Mouse (Mus musculus) retina, embryonic 14.5 days (tissue): ENCODE measurements around the gene Nfya.

Experiments used
- DNase-seq: peaks from one replicate; pipeline ENCODE4 v3.0.0-alpha.2; 2015; ENCODE audit warnings: low spot score

The Nfya gene

DNA sequence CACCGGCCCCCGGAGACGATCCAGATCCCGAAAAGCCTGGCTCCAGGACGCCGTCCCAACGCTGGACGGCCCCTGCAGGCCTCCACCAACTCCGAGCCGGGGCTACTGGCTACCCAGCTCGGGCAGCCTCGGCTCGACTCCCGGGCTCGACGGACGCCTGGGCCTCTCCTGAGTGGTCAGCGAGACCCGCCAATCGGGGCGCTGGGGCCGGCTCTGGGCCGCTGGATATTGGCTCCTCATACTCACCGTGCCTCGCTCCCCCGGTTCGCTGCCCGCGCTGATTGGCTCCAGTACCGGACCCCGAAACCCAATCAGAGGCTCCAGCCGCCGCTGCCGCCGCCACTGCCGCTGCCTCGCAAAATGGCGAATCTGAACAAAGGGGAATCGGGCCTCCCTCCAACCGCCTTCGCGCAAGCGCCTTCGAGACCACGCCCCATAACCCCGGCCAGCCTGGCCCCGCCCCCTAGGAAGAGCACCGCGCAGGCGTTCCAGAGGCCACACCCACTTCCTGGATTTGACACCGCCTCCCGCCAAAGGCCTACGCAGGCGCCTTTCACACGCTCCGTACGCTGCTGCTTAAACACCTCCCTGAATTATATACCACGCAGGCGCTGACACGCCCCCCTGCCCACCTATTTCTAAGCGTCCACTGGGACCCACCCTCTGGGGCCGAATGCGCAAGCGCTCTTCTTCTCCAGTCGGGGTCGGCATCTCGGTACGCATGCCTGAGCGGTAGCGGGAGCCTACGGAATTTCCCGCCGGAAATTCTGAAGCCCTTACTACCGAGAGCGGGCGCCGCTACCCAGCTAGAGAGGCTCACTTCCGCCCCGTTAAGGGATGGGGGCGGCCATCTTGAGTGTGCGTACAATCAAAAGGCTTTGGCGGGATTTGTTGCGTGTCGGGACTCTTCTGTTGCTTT is at the start of gene Nfya, which contains the start of gene Oard1:
Gene Nfya, minus strand, starts transcription at position 527 of the 919 bp plus-strand sequence.
Gene Oard1, plus strand, starts transcription at position 635 of the 919 bp plus-strand sequence.
- peak; percentile 100 for DNase-seq

DNA sequence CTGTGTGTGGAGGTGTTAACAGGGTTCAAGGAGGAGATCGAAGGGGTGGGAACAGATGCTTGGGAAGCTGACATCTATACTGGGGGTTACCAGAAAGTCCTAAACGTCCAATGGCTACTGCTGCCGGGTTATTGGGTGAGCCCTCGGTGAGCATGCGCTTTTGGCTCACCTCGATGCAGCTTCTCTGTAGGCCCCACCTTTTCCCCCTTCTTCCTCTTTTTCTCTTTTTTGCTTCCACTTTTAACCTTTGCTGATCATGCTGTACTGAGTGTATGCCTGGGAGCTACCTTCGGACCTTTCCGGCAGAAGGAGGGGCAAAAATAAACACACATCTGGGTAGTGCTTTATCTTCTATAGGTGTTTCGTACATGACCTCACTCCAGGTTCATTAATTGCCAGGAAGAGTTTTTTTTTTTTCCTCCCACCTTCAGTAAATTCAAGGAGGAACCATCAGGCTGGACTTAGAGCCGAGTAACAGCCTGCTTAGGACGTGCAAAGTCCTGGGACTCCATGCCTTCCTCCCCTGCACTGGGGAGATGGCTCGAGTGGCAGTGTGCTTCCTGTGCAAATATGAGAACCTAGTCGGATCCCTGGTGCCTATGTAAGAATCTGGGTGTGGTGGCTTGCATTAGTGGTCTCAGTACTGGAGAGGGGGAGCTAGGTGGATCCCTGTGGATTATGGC is 48.4 kb upstream of the Nfya start:
- no peak for DNase-seq

DNA sequence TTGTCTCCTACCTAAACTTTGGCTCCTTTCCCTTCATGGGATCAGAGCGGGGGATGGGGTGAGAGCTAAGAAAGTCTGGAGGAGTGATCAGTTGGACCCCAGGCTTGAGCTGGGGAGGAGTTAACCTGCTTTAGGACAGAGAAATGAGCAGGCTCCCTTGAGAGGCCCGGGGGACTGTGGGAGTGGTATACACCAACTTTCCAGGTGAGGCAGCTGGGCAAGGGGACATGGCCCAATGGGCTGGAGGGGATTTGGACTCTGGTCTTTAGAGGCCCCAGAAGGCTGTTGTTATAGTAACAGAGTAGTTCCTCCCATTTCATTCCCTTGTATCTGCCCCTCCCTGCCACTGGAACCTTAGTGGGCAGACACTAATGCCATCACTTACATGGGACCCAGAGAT is 46.2 kb upstream of the Nfya start:
- no peak for DNase-seq

DNA sequence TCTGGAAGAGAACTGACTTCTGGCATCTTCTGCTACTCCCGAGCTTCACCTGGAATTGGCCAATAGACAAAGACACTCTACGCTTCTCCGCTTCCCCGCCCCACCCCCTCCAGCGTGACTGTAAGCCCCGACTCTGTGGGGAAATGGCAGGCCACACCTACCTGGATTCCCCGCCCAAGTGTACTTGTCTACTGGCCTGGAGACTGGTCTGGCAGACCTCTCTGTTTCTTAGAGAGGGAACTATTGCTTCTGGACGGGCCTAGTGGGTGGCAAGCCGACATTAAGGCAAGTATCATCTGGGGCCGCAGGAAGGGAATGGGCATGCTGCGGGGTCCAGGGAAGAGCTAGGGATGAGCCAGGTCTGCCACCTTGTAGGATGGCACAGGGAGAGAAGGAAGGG is 45.0 kb upstream of the Nfya start, which contains the start of gene Unc5cl:
Gene Unc5cl, plus strand, starts transcription at position 214 of the 400 bp plus-strand sequence.
- DNase-seq, result no peak

DNA sequence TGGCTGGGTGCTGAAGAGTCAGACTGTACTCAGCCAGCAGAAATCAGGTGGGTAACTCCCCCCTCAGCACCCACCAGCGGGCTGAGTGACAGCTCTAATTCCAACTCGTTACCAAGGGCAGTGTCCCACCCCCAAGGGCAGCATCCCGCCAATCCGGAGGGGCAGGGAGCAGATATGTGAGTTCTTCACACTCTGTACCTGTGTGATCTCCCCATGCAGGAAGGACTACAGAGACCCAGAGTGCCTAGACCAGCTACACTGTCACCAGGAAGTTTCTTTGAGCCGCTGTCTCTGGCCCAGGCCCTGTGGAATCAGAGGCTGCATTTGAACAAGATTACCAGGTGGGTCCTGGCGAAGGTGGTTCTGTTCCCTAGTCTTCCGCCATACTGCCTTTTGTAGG is 44.5 kb upstream of the Nfya start:
- DNase-seq, result no peak

DNA sequence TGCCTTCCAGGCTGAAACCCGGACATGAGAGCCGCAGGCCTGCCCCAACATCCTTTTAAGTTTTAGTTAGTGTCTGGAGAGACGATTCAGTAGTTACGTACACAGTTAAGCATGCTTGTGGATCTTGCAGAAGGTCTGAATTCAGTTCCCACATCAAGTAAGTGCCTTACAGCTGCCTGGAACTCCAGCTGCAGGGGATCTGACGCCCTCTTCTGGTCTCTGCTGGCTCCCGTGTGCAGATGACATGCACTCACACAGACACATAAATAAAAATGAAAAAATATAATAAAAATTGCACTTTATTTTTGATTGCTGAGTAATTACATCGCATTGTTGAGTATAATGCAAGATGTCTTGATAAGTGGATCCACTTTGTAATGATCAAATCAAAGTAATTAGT is 43.8 kb upstream of the Nfya start:
- DNase-seq, result no peak

DNA sequence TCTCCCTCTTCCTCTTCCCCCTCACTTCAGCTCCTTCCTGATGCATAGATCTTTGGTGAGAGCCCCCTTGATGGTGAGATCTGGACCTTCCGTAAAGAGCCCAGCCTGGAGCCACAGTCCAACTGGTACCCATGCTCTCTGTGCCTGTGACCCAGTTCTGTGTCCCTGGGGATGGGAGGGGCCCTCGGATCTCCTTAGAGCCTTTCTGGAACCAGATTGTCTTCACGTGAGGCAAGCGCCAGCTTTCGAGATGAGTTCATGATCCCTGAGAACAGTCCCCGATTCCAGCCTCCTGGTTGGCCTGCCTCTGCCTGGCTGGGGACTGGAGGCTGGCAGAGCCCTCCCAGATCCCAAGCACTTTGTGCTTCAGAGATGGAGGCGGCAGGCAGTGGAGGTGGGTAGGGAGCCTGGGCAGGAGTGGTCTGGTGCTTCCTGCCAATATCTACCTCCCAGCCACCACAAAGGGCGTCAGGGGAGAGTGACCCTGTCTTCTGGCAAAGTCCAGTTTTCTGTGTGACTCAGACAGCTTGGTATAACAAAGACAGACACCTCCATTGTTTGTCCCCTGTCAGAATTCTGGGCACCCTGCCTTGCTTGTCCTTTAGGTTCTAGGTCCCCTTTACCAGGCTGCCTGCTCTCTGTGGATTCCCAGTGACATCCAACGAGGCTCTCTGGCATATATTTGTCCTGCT is 42.2 kb upstream of the Nfya start:
- DNase-seq, result no peak

DNA sequence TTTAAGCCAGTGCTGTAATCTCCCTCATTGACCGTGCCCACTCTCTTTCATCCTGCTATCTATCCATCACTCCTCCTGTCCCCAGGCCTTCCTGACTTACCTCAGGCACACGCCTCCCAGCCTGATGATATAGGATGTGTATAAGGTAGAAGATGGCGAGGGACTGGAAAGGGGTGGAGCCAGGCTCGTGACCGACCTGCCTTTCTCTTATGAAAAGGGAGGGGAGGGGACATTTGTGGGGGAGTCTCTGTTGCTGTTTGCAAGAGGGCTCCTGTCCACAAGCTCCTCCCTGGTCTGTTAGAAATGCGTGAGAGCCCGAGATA is 41.6 kb upstream of the Nfya start, which contains the start of gene Tspo2:
Gene Tspo2, minus strand, starts transcription at position 170 of the 323 bp plus-strand sequence.
- no peak for DNase-seq

DNA sequence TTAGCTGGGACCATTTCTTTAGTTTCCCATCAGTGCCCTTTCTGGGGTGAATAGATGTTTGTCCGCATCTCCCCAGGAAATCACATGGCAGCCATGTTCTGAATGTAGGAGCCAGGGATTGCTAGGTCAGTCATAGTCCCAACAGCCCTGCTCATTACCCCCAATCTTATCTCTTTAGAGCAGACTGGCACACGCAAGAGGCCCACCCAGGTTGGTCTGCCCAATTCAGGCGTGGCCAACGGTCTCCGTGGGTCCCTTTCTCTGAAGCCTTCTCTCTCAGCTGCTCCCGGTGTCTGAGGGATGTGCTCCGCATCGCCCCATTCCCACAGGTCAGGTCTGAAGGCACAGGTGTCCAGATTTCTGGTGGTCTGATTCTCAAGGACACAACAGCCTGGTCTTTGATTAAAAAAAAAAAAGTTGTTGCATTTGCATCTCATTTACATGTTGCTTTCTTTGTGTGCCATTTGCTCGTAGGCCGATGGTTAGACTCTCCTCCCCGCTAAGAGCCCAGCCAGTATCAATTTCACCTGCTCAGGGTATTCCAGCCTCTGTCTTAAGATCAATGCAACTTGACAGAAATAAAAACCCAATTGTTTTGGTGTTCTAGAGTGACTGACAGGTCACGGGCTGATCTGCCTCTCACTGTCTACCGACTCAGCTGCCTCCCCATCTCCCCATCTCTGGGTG is 41.1 kb upstream of the Nfya start:
- DNase-seq, result no peak

DNA sequence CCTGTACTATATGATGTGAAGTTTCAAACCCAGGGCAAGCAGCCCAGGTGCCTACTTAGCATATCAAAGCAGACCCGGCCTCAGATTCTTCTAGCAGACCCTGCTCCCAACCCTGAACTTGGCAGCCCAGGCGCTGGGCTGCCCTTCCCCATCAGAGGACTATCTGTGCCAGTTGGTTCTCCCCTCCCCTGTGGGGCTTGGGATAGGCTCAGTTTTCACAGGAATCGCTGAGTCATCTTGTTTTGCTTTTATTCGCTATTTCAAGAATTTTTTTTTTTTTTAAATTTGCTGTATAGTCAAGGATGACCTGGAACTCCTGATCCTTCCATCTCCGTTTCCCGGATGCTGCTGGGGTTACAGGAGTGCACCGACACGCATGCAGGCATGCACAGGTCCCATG is 38.0 kb upstream of the Nfya start:
- DNase-seq, result no peak

DNA sequence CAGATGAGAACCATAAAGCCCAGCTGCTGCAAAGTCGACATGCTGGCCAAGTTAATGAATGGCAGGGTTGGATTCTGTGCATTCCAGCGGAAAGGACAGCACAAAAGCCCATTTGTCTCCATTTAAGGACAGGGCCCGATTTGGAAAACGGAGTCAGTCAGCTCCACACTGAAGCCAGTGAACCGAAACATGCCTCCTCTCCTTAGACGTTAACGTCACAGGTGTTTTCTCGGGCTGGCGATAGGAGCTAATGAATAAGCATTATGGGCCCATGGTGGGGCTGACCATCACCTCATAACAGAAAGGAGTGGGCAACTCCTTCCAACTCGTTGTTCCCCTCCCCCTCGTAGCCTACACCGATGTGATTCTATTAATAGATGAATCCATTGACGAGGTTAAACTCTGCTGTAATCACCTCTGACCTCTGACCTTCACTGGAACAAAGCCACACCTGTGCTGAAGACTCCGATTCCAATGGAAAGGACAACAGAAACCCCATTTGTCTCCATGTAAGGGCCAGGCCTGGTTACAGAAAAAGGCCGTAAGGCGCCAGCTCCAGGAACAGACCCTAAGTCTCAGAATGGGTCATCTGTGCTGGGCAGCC is 33.9 kb upstream of the Nfya start:
- no peak for DNase-seq

DNA sequence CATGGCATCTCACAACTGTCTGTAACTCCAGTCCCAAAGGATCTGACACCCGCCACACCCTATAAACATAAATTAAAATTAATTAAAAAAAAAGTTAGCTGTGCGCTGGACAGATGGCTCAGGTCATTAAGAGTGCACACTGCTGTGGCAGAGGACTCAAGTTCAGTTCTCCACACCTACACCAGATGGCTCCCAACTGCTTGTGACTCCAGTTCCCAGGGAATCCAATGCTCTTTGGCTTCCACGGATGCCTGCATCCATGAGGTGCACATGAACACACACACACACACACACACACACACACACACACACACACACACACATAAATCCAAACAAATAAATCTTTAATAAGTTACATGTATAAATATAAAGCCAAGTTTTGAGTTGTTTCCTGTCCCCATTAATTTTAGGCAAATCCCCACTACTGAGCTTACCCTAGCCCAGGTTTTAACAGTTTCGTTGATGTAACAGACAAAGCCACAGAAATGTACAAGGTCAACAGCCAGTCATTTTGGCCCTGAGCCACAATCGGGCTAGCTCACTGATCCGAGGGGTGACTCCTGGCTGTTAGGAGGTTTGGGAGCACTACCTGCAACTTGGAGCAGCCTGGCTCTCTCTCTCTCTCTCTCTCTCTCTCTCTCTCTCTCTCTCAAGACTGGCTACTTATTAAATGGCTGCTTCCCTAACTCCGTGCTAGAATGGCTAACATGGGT is 33.2 kb upstream of the Nfya start:
- peak; percentile 60 for DNase-seq

DNA sequence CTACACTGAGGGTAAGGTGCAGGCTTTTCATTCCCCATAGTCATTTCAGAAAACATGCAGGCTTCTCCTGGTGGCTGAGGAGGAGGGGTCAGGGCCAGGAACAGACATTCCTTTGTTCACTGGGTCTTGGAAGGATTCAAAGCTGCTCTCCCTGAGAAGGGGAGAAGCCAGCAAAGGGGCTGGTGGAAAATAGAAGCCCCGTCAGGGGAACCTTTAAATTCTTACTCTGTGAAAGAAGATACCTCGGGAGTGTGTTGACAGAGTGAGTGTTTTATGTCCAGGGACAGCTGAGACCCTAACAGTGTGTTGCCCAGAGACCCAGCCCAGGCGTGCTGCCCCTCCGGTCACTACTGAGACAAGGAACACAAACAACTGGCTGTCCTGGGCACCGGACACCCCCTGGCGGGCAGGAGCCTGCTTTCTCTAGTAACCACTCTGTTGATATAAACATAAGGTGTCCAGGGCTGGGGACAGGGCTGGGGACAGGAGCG is 27.8 kb upstream of the Nfya start:
- peak; percentile 60 for DNase-seq

DNA sequence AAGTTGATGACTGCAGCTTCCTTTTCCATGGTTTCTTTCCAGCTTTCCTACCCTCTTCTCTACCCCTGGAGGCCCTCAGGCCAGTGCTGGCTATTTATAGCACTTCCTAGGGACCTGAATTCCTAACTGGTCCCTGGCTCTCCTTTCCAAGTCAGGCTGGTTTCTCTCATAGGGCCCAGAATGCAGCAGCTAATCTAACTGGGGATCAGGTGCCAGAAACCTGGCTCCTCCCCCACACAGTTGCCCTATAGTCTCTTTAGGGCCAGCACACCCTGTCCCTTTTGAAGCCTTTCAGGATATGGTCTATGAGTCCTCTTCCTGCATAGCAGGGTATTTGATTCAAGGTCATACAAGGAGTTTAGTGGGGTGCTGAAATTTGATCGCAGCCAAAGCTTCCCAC is 26.8 kb upstream of the Nfya start:
- no peak for DNase-seq

DNA sequence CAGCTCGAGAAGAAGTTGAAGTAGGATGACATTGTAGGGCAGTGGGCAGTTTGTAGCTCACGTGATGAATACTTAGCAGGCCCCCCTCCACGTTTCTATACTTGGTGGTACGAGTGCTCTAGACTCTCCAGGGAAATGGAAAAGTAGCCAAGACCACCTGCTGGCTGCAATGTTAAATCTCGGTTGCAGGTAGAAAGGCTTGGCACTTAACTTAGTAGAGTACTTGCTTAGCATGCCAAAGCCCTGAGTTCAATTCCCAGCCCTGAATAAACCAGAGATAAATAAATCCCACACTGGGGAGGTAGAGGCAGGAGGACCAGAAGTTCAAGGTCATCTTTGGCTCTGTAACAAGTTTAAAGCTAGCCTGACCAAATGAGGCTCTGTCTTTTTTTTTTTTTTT is 24.8 kb upstream of the Nfya start:
- no peak for DNase-seq

DNA sequence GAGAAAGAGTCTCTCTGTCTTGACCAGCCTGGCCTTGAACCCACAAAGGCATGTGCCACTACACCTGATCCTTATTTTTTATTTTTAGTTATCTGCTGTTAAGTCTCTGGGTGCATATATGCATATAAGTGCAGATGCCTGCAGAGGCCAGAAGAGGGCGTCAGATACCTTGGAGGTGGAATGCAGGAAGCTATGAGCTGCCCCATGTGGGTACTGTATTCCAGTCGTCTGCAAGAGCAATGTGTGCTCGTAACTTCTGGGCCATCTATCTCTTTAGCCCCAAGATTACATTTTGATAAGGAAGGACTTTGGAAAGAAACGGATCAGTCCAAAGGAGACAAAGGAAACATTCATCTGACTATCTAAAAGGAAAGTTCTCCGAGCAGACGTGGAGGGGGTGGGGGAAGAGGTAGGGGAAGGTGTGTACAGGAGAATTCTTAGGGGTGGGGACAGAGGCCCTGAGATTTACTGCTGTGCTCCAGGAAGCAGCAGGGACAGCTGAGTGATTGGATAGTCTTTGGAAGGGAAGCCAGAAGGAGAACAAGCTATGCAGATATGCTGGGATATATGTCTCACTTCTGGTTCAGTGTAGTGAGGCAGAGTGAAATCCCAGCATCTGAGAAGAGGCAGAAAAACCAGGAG is 24.1 kb upstream of the Nfya start:
- no peak for DNase-seq

DNA sequence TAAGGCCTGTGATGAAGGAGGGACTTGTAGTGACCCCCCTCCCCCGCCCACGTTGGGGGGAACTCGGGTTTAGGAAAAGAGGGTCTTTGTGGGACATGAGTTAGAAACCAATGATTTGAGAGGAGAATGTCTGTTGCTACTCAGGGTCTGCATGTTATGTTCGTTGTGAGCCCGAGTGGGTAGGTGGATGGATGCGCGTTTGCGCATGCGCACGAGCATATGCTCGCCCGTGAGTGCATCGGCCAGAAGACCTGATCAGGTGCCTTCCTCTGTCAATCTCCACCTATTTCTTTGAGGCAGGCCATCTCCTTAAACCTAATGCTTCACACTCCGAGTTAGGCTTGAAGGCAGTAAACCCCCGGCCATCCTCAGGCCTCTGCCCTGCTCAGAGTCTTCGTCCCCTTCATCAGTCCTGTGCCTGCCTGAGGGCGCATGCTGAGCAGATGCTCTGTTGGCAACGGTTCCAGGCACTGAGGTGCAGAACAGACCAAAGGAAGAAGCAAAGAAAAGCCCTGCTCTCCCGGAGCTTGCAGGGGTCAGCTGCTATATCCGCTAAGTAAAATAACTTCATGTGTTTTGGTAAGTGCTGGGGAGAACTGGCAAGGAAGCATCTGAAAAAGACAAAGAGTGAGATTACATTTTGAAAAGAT is 23.4 kb upstream of the Nfya start:
- DNase-seq, result no peak

DNA sequence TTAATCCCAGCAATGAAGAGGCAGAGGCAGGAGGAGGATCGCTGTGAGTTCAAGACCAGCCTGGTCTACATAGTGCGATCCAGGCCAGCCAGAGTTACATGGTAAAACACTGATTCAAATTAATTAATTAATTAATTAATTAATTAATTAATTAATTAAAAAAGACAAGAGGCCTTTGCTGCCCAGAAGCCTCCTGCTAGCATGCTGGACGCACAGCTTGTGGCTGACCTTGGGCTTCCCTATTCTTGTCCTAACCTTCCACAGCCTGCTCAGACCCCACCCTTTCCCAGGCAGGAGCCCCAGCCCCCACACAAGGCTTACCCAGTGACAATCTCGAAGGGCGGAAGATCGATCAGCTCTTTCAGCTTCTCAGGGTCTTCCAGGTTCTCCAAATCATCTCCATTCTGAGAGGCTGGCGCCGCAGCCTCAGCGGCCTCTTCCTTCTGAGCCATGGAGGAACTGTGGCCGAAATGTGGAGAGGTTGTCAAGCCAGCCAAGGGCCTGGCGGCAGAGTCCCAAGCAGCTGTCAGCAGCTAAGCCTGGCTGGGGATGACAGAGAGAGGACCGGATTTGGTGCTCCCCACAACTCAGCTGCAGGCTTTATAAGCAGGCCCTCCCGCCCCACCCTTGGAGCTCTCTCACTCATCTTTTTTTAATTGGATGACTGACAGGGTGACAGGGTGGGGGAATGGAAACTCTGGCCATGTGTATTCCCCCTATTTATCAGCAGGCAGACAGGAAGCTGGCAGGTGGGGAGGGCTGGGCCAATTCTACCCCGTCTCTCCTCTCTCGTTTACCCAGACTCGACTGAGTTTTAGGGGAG is 22.7 kb upstream of the Nfya start, which contains the start of gene Apobec2:
Gene Apobec2, minus strand, starts transcription at position 773 of the 823 bp plus-strand sequence.
- DNase-seq, result no peak

DNA sequence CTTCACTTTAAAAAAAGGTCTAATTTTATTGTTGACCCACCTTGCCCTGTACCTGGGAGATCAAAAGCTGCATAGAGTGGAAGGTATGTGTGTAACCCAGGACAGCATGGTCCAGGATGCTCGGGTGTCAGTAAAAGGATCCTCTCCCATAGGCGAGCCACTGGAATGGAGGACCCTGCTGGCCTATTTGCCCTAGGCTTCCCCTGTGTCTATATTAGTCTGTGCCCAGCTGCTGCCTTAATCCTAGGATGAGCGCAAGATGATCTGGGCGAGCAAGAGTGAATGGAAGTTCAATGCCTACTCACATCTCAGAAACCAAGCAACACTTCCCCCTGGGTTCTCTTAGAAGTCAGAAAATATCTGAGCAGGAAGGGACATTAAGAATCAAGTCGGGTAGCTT is 21.3 kb upstream of the Nfya start:
- DNase-seq, result no peak
